Mouse (Mus musculus) 3T3-L1 (cell line): ENCODE results near the gene Src.

Experiments used
- DNase-seq: peaks from one replicate; pipeline ENCODE4 v3.0.0-alpha.2; 2015; ENCODE audit warnings: low read depth, low spot score

Src gene

DNA sequence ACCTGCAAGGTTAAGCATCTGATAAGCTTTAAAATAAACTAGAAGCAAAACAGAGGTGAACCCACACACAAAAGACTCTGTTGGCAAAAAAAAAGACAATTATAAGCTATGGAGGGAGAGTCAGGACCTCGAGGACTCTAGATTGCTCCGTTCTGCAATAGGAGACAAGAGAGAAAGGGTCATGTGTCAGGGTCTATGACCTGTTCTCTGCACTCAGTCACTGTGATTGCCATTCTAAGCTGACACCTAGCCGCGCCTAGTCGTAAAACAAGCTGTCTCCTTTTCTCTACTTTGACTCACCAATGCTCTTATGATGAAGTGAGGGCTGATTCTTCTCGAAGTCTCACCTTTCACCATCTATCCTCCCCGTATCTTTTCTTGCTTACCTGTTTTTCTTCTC, 5.7 kb upstream of the Src start:
- no peak for DNase-seq

DNA sequence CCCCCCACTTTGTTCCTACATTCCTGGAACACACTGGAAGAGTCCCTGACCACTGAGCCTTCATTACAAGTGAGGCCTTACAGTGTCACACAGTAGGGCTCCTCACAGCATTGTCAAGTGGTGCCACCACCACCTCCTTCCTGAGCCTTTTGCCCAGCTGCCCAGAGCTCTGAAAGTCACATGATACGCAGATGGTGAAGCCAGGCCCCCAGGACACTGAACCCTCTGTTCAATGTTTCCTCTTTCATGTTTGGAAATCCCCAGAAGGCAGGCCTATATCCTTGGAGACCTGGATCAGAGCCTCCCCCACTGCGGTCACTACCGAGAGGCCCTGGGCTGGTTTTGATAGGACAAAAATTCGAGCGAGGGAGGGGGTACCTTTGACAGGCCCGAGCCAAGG, 1.0 kb upstream of the Src start:
- no peak for DNase-seq

DNA sequence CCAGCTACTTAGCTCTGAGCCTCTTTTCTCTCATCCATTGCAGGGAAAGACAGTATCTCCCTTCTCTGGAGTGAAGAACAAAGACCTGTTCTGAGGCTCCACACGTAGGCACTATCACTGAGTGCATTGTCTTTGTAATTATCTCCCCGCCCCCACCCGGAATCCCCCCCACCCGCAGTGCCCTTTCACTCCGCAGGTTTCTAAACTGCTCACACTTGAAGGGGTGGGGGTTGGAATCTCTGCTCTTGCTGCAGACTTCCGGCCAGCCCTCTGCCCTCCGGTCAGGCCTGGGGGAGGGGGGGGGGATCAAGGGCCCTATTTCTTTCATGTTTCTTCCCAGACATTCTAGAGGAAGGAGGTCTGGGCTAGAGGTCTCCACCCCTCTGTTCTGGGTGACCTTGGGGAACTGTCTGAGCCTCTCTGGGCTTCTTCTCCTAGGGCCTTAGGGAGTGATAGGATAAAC, 396 bp downstream of the Src start:
- no peak for DNase-seq

DNA sequence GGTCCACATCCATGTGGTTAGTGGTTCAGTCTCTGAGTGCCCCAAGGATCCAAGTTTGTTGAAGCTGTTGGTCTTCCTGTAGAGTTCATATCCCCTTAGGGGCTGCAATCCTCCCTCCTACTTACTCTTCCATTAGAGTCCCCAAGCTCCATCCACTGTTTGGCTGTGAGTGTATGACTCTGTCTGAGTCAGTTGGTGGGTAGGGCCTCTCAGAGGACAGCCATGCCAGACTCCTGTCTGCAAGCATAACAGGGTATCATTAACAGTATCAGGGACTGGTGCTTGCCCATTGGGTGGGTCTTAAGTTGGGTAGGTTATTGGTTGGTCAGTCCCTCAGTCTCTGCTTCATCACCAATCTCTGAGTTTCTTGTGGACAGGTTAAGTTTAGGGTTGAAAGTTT, 1.3 kb downstream of the Src start:
- peak; percentile 64 for DNase-seq

DNA sequence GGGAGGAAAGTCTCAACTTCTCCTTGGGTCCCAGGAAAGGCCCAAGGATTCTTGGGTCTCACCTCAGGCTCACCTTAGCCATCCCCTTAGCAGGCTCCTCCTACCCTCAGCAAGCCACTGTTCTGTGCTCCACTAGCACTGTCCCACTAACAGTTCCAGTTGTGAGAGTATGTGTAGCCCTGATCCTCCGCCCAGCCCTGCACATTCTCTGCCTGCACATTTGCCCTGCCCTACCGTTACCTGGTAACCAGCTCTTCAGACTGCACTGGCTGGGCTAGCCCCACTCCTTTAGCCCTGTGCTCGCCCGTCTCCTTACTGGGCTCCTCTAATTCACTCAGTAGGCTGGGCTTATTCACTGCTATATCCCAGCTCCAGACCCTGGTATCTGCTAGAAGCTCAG, 2.2 kb downstream of the Src start:
- DNase-seq = no peak

DNA sequence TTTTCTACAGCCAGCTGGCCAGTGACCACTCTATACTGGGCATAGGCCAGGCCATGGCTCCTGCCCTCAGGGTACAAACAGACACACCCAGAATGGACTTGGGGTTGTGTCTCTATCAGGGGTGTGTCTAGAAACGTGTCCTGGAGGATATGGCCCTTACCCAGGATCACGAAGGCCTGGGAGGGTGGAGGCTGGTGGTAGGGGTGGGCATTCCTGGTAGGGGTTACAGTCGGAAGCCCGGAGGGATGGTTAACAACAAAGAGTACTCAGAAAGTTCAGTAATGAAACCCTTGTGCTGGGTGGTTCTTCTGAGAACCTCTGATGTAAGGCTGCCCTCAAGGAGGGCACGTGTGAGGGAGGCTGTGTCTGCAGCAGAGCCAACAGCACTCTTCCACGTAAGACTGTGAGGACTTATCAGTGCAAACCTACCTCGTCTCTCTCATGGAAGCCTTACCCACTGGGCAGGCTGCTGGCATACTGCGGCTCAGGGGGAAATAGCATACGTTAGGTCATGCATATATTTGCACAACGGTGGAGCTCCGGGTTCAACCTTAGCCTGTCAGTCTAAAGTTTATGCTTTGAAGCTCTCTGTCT, 3.9 kb downstream of the Src start:
- peak; percentile 56 for DNase-seq

DNA sequence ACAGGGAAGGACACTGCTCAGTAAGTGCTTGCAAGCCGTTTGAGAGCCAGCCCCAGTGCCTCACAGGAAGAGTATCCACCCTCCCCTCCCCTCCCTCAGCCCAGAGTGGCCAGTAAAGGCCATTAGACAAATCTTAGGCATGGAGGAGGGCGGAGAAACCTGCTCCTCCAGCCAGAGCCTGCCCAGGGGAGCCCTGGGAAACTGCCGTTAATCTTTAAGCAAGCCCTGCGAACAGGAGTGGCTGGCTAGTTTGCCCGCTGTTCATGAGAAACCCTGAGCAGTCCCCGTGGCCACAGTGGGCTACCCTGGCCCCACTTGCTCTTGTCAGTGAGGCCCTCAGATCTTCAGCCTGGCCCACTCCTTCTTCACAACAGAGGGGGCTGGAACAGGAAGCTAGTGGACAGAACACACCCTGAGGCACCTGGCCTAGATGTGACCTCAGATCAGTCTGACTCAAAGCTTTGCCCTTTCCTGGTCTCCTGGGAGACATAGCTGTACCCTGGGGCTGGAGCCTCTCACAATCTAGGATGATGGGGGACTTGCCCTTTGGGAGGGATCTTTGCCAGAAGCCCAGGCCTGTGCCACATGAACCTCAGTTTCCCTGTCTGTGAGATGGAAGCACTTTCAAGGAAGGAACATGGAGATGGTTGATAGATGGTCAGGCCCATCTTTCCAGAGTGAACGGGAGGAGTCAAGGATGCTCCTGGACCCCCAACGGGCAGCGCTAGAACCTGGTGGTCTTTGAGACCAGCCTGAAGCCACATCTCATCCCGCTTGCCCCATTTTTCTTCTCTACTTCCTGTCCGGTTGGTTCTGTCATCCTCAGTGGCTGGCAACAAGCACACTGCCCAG, 4.8 kb downstream of the Src start:
- peak; percentile 92 for DNase-seq

DNA sequence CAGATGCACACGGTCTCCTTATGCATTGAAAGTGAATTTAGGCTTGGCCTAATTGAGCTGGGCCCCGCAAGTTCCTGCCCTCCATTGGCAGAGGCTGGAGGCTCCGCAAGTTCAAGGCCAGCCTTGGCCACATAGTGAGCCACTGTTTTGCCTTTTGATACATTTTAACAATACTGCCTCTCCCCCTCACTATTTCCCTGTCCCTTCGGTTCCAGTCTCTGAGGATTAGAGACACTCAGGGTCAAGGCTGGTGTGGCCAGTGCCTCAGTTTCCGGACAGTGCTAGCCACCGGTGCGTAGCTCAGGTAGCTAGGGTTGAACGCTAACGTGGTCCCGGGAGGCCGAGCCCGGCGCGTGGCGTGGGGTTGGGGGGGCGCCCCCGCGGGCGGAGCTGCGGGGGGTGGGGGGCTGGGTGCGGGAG, 5.5 kb downstream of the Src start:
- DNase-seq = peak; percentile 68

DNA sequence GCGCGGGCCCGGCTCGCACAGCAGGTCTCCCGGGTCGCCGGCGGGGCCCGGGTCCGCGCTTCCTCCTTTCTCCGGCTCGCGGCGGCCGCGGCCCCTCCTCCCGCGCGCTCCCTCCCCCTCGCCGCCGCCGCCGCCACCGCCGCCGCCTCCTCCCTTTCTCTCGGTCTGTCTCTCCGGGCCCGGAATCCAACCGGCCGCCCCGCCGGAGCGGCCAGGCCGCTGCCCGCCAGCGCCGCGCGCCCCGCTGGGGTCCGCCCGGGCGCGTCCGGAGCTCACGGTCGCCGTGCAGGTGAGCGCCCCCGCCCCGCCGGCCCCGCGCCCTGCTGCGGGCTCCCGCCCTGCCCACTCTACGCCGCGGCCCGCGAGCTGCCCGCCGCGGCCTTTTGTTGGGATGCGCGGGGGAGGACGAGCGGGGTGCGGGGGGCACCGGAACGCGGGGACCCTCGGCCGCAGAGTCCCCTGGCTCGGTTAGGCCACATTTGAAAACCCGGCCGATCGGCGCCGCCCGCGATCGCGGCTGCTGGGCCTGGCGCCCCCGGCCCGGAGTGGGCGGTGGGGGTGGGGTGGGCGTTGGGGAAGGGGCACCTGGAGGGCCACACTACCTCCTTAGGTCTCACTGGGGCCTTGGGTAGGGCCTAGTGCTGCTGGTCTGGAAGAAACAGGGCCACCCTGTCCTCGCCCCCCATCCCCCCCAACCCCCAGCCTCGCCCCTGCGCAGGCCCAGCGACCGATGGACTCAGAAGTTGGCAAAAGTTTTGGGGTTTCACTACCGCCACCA, 6.1 kb downstream of the Src start:
- DNase-seq = no peak

DNA sequence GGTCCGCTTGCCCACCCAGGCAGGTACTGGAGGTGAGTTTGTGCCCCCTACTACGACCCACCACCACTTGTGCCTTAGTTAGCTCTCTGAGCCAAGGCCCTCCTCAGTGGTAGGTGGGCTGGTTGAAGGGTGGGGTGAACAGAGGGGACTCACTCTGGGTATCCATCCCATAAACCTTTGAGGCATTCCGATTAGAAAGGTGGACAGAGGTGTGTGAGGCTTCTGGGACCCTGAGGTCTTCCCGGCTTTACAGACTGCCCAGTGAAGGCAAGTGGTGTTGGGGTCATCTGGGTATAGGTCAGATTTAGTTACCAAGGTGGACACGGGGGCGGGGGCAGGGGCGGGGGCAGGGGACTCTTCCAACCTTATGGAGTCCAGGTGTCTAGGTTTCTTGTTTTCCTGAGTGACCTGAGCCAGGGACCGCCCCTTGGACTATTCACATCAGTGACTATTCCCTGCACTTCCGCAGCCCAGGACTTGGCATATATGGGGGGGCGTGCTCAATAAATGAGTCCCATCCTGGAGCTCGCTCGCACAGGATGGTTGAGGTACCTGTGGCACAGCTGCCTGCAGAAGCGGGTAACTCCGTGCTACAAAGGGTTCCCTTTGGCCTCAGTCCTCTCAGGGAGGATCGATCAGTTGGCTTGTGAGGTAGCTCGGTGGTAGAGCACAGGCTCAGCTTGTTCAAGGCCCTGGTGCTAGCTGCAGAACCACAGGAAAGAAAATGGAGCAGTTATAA, 6.8 kb downstream of the Src start:
- DNase-seq = no peak

DNA sequence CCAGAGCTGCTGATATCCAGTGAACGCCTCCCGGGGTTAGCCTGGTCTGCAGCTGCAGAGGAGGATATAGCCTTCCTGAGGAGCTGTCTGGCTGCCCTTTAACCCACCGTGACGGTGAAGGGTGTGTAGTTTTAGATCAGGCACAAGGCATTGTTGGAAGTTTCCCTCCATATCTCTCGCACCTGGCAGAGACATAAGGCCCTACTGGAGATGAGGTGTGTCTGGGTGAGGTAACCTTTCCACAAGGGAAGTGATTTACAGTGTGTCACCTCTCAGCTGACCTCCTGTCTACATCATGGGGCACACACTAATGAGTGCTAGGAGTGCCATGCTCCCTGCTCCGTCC, 7.4 kb downstream of the Src start:
- DNase-seq = no peak

DNA sequence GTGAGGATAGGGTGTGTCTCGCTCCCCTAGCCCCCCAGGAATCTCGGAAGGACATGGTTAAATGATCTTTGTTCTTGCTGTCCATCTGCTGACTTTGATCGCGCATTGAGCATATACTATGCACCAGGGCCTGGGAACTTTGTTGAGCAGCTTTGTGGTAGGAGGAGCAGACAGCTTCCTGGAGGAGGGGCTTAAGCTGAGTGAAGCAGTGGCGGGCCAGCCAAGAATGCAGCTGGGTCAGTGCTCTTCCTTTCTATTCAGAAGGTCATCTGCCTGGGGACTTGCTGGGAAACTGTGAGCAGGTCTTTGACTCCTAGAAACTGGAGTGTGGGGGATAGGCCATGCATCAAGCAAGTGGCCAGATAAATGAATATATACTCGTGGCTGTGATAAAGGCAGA, 7.9 kb downstream of the Src start:
- peak; percentile 66 for DNase-seq

DNA sequence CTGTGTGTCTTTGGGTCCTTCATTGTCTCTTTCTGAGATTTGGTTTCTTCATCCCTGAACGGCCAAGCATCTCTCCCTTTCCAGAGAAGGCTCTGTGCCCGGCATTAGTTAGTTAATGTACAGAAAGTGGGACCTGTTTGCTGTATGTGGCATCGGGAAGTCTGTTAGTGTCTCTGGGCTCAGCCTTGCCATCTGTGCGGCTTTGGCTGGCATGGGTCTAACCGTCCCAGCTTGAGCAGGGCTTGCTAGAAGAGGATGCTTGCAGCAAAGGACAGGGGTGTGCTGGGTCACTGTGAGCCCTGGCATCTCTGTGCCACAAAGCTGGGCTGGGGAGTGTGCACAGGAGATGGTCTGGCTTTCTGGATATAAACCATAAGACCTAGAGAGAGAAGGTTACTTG, 8.9 kb downstream of the Src start:
- DNase-seq = no peak

DNA sequence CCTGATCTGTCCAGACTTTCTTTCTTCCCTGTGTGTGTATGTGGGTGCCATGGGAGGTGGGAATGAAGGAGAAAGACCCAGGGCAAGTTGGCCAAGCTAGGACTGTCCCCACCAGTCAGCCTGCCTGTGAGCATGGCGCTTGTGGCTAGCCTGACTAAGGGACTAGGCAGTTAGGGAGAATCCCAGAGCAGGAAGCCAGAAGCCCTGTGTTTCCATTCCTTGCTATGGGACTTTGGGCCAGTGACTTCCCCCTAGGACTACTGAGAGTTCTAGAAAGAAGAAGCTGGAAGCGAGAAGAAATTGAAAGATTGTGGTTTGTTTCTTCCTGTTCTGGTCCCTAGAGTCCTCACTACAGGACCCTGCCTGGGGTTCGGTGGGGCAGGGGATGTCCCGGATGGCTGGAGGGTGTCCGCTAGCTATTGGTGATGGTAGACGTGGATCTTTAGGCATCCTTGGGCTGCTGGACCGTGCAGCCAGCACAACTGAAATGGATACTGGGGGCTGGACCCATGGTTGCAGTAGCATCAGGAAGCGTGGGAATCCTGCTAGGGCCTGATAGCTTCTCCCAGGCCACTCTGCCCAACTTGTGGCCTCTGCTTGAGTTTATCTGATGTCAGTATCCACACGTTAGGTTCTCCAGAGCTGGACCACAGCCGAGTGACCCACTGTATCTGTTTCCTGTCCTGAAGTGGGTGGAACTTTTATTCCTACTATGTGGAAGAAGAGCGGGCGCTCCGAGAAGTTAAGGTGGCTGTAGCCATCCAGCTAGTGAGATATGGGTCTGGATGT, 10.3 kb downstream of the Src start:
- DNase-seq = no peak

DNA sequence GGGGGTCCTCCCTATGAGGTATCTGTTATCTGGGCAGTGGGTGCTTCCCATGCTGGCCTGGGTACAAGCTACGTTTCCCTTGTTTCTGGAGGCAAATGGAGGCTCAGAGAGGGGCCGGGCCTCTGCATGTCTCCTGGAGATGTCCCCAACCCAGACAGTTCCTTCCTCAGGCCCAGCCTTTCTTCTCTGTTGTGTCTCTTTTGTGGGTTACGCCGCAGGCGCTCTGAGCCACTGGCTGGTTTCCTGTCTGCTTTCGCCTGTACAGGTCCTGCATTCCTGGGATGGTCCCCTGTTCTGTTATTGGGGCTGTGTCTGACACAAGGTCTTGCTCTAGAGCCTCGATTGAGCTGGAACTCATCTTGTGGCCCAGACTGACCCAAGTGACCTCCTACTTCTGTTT, 11.5 kb downstream of the Src start:
- DNase-seq = no peak

DNA sequence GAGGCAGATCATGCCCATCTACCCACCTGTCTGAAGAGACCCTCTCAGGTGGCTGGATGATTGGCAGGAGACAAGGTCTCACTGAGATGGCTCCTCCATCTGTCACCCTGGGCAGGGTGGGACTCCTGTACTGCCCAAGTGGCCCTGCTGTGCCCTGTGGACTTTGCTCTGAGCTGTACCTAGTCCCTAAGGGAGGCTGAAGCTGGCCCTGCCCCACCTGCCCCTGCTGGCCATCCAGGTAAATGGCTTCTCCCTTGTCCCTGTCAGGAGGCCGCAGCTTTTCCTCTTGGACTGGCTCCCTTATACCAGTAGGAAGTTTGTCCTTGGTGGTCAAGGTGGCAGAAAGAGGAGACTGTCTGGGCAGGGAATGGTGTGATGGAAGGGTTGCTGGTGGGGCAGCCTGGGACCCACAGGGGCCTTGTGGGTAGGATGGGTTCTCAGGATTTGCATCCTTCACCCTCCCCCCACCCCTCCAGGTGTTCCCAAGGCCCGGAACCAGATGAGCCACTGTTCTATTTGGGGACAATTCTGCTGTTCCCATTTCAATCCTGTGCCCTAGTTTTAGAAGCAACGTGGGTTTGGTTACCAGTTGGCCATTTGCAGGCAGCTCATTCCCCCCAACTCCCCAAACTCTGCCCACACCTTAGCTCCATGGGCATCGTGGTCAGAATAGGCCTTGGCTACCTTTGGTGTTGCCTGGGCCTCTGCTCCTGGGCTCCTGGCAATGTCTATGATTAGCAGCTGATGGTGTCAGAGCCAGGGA, 12.6 kb downstream of the Src start:
- no peak for DNase-seq

DNA sequence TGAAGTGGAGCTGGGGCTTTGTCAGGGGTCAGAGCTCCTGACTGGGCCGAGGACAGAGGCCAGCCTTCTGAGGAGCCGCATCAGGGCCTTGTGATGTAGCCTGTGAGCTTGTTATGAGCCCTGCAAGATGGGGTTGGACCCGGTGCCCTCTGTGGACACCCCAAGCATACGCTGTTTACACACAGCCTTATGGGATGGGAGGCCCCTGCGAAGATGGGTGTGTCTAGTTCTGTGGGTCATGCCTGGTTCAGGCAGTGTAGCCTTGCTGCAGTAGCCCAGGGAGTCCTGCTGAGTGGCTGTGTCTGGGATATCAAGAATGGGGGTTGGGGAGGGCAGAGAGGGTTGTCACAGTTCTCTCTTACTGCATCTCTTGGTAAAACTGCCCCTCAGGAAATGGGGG, 13.7 kb downstream of the Src start:
- no peak for DNase-seq

DNA sequence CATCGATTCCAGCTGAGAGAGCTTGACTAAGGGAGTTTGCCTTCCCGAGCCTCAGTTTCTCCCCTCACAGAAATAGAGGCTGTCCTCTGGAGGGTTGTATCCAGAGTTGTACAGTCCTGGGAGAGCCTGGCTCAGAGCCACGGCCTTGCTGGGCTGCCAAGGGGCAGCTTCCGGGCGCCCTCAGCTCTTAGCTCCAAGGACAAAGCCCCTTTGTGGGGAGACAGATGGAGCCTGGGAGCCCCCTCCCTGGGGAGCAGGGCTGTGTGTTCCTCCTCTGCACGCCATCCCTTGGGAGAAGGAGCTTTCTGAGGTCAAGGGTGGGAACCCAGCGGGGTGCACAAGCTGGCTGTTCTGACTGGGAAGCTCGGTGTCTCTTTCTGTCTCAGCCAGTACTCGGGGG, 14.2 kb downstream of the Src start:
- no peak for DNase-seq

DNA sequence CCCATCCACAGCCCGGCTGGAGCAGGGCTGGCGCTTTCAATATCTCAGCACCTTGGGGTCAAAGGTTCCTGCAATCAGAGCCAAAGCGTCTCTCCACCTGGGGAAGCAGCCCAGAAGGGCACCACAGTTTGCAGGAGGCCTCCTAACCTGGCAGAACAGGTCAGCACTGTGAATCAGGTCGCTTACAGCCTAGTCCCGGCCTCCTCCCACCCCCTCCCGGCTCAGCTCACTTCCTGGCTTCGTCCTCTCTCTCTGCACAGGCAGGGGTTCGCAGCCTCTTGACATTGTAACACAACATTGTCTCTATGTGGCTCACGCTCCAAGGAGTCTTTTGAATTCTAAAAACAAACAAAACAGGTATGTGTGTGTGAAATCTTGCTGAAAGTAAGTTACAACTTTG, 15.8 kb downstream of the Src start:
- no peak for DNase-seq

DNA sequence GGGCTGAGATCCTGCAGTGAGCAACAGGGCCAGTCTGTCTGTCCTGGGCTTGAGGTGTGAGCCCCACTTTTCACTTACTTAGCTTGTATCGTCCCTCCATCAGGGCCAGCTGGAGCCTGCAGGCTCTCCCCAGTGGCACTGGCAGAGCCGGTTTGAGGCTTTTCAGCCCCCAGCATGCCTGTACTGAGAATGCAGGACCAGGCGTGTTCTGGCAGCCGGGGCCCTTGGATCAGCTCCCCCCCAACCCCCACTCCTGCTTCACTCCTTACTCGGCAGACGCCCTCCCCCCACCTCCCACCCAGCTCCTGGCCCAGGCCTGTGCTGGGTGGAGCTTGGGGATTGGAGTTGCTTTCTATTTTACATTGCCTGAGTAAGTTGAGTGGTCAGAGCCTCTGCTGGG, 16.3 kb downstream of the Src start:
- DNase-seq = no peak

DNA sequence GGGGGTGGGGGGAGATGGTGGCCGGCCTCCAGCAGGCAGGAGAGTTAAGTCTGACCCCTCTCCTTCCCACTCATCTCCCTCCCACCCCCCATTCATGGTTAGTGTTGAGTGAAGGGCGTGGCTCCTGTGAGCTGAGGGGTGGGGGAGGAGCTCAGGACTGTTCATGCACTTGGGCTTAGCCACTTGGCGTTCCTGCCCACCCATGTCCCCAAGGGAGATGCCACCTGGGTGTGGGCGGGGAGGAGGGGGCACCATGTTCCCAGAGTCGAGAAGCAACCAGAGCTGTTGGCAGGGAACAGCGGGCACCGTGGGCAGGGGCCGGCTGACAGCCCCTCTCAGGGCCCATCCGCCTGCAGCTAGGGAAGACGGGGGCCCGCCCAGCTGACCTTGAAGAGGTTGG, 18.3 kb downstream of the Src start:
- no peak for DNase-seq
